Mouse (Mus musculus): ENCODE data around the gene Vstm5. TPM values are rescaled to one million over a fixed set of nuclear protein-coding genes. Genes with fewer than 3 reads are reported as not detected.
"Not testable (repeated sequence)": the region's sequence is repeated elsewhere in the genome, so short reads cannot be mapped to it uniquely, and the experiment has no call there.

The Vstm5 gene
- polyA plus RNA-seq, 1 experiment from 2014 or later = 1.7 TPM

DNA sequence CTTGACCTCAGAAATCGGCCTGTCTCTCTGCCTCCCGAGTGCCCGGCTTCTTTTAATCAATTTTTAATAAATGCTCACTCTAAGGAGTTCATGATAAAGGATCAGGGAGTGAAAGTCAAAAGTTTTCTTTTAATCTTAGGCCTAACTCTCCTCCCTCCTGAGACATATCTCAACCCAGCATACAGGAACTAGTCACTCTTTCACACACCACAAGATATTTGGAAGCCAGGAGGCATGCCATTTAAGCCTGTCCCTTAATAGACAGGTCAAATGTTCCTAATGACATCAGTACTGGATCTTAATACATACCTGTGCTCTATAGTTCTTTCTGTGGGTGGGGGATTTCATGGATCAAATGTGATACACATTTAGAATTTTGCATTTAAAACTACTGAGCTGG is 39.5 kb downstream of the Vstm5 start:
- Histone ChIP-seq H3K27me3 (ENCODE audit: insufficient read depth, poor library complexity, severe bottlenecking) (no peaks in the 10 kb centered on the region), H3K36me3 (peaks cover 40% of the 10 kb centered on the region), H3K9me3 (no peaks in the 10 kb centered on the region), H3K4me3 (no peak overlapping the region), H3K27ac (no peak overlapping the region), H3K4me1 (peaks cover 16% of the 10 kb centered on the region)
- no peak for DNase-seq (ENCODE audit: low spot score)
- WGBS = 96% methylated on average over 3 of the region's 3 CpGs

DNA sequence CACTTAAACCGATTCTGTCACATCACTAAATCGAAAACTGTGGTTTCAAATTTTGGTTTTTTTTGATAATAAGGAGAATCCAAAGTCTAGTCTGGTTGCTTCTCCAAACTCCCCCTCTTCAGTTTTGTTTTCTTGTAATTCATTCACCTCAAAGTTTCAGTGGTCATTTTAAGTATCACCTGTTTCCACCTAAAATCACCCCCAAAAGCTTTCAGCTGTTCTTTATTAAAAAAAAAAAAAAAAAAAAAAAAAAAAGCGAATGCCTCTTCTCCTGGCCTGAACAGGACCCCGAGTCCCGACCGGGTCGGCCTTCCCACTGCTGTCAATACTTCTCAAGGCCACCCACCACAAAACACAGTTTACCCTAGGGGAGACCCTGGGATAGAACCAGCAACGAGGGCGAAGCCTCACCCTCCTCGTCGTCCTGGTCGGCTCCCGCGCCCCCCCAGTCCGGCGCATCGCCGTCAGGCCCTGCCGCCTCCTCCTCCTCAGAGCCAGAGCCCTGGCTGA is 40.3 kb downstream of the Vstm5 start:
- Histone ChIP-seq H3K9me3 (no peaks in the 10 kb centered on the region), H3K36me3 (peaks cover 31% of the 10 kb centered on the region), H3K4me1 (peaks cover 16% of the 10 kb centered on the region), H3K27ac (peak overlapping the region; percentile 94), H3K4me3 (peak overlapping the region; percentile 99), H3K27me3 (ENCODE audit: insufficient read depth, poor library complexity, severe bottlenecking) (no peaks in the 10 kb centered on the region)
- DNase-seq (ENCODE audit: low spot score) = no peak
- 11% methylated on average over 19 of the region's 19 CpGs for WGBS

DNA sequence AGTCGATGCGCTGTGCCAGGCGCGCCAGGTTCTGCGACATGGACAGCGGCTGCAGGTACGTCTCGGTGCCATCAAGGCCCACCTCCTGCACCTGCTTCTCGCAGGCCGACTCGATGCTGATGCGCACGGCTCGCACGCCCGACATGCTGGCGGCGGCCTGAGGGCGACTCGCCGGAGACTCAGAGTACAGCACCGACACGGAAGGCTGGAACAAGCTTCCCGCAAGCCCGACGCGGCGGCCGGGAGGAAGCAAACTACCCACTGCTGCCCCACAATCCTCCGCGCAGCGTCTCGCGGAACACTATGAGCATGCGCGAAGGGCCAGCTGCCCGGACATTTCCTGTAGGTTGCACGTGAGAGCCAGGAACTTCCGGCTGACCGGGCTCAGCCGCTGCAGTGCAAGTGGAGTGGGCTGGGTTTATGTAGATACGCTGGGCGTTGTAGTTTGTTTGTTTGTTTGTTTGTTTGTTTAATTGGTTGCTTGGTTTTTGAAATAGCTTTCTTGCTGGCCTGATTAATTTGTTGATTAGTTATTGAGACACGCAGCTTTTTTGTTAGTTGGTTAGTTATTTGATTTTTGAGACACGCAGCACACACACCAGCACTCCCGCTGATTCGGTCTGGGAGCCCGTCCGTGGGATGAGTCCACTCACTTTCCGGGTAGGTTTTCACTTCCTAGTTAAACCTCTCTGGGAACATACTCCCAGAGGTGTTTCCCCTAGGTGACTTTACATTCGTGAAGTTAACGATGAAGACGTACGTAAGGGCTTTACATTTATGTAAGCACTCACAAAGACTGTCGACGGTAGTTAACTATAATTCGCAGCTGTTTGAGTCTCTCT is 41.0 kb downstream of the Vstm5 start, which contains the start of gene Med17:
Gene Med17, minus strand, starts transcription at position 283 of the 842 bp plus-strand sequence.
- Histone ChIP-seq H3K27ac (peak within 1 kb of the TSS; percentile 94), H3K4me3 (peak within 1 kb of the TSS; percentile 99), H3K27me3 (ENCODE audit: insufficient read depth, poor library complexity, severe bottlenecking) (no peaks in the 10 kb centered on the region), H3K9me3 (no peaks in the 10 kb centered on the region), H3K4me1 (peaks cover 16% of the 10 kb centered on the region), H3K36me3 (peaks cover 24% of the 10 kb centered on the region)
- WGBS = 2% methylated on average over 57 of the region's 57 CpGs
- DNase-seq (ENCODE audit: low spot score) = peak; percentile 97

DNA sequence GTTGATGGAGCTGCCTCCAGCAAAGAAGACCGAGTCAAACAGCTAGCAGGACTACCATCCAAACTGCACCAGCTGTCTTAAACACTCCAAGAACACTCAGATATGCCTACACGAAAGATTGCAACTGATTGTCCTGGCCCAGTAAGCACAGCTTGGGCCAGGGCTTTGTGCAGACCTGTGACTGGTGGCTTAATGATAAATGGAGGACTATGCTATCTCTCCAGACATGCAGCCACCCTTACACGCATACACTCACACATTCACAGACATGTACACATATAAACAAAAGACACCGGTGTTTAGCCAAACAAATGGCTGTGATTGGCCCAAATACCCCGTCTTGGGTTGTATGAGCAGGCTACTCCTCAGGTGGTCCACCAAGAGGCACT is 41.6 kb downstream of the Vstm5 start:
- no peak for DNase-seq (ENCODE audit: low spot score)
- Histone ChIP-seq H3K27me3 (ENCODE audit: insufficient read depth, poor library complexity, severe bottlenecking) (no peaks in the 10 kb centered on the region), H3K9me3 (no peaks in the 10 kb centered on the region), H3K27ac (peak overlapping the region; percentile 94), H3K4me1 (peaks cover 16% of the 10 kb centered on the region), H3K4me3 (peak overlapping the region; percentile 99), H3K36me3 (peaks cover 18% of the 10 kb centered on the region)
- WGBS = 50% methylated on average over 5 of the region's 5 CpGs

DNA sequence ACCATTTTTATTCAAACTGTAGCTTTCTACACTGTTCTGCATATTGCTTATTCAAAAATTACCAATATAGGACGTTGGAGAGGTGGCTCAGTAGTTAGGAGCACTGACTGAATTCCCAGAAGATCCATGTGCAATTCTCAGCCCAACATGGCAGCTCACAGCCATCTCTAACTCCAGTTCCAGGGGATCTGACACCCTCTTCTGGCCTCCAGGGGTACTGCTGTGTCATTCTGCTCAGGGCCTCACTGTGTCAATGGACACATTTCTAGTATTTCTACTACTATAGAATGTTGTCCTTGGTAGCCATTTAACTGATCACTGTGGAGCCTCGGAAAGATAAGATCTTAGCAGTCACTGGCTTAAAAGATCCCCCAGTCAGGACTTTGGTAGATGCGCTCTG is 46.6 kb downstream of the Vstm5 start:
- WGBS = 72% methylated on average over 3 of the region's 3 CpGs
- no peak for DNase-seq (ENCODE audit: low spot score)
- no peaks in the 10 kb centered on the region for H3K9me3 ChIP-seq
- peaks cover 10% of the 10 kb centered on the region for H3K4me1 ChIP-seq
- no peak overlapping the region for H3K27ac ChIP-seq
- no peaks in the 10 kb centered on the region for H3K27me3 ChIP-seq (ENCODE audit: insufficient read depth, poor library complexity, severe bottlenecking)
- H3K36me3 ChIP-seq = peaks cover 2% of the 10 kb centered on the region; the same call in 1 of the 2 replicates
- H3K4me3 ChIP-seq = no peak overlapping the region

DNA sequence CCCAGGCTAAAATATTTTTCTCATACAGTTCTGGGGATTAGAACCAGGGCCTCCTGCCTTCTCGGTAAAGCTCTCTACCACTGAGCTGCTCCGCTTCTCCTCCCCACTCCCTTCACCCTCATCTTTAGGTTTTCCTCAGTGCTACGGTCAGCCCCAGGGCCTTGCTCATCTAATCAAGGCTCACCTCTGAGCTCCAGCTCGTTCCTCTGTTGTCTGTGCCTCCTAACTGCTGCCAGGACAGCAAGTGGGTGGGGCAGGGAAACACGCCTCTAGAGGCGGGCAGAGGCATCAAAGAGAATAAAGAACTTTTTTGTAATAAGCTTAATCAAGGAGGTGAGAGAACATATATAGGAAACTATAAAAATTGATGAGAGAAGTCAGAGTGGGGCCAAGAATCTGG is 49.0 kb downstream of the Vstm5 start:
- WGBS = 61% methylated on average over 6 of the region's 6 CpGs
- Histone ChIP-seq H3K4me3 (no peak overlapping the region), H3K9me3 (no peaks in the 10 kb centered on the region), H3K27me3 (ENCODE audit: insufficient read depth, poor library complexity, severe bottlenecking) (no peaks in the 10 kb centered on the region), H3K4me1 (0 out of 2 replicates have a peak, but pooled peaks cover 4% of the 10 kb centered on the region), H3K27ac (no peak overlapping the region), H3K36me3 (peaks cover 2% of the 10 kb centered on the region; the same call in 1 of the 2 replicates)
- no peak for DNase-seq (ENCODE audit: low spot score)

DNA sequence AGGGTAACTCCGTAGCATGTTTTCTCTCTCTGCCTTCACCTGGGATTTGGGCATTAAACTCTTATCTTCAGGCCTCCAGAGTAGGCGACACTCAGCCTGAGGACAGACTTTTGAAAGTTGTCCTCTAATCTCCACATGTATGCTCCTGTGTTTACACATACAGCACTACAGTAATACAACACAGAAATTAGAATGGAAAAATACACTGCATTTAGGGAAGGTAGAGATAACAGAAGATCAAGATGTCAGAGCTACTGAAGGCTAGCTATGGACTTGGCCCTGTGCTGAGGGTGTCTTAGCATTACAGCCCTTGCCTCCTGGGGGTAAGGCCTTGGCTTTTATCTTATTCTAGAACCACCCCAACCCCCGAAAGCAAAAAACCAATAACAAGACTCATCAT is 49.6 kb downstream of the Vstm5 start:
- 77% methylated on average over 3 of the region's 3 CpGs for WGBS
- H3K27me3 ChIP-seq (ENCODE audit: insufficient read depth, poor library complexity, severe bottlenecking) = no peaks in the 10 kb centered on the region

DNA sequence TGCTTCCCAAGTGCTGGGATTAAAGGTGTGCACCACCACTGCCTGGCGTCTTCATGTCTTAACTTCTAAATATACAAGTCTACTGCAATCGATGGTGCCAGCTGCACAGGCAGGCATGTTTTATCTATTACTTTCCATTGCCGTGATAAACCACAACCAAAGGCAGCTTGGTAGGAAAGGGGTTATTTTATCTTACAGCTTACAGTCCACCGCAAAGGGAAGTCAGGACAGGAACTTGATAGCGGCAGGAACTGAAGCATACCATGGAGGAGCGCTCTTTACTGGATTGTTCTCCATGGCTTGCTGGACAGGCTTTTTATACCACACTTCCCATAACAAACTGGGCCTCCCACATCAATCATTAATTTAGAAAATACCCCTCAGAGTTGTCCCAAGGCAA is 50.4 kb downstream of the Vstm5 start:
- Histone ChIP-seq H3K4me3 (no peak overlapping the region), H3K4me1 (0 out of 2 replicates have a peak, but pooled peaks cover 4% of the 10 kb centered on the region), H3K27me3 (ENCODE audit: insufficient read depth, poor library complexity, severe bottlenecking) (no peaks in the 10 kb centered on the region), H3K9me3 (no peaks in the 10 kb centered on the region), H3K27ac (no peak overlapping the region), H3K36me3 (peaks cover 2% of the 10 kb centered on the region; the same call in 1 of the 2 replicates)
- WGBS = 58% methylated on average over 6 of the region's 6 CpGs
- no peak for DNase-seq (ENCODE audit: low spot score)

More for the DNA sequence above, 49.6 kb downstream of the Vstm5 start:
- H3K9me3 ChIP-seq = no peaks in the 10 kb centered on the region
- DNase-seq (ENCODE audit: low spot score) = no peak
- H3K4me1 ChIP-seq = 0 out of 2 replicates have a peak, but pooled peaks cover 4% of the 10 kb centered on the region
- H3K36me3 ChIP-seq = peaks cover 2% of the 10 kb centered on the region; the same call in 1 of the 2 replicates
- no peak overlapping the region for H3K4me3 ChIP-seq
- H3K27ac ChIP-seq = no peak overlapping the region

DNA sequence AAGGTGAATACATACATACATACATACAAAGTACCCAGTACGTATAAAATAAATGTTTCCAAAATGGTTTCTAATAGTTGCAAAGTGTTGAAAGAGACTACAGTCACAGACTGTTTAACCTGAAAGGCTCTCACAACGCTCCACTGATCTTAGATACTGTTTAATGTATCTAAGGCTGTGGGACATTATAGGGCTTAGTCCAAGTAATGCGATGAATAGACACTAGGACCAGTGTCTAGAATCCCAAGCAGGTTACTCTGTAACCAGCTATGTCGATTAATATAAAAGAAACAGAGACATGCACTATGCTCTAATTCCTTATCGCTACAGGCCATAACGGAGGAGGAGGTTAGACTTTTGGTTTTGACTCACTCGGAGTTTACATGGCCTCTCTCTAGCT is 58.3 kb downstream of the Vstm5 start:
- DNase-seq (ENCODE audit: low spot score) = no peak
- H3K9me3 ChIP-seq = no peaks in the 10 kb centered on the region
- 89% methylated on average over 7 of the region's 7 CpGs for WGBS
- no peaks in the 10 kb centered on the region for H3K4me1 ChIP-seq
- 0 out of 2 replicates have a peak, but pooled peaks cover 5% of the 10 kb centered on the region for H3K36me3 ChIP-seq
- H3K27me3 ChIP-seq (ENCODE audit: insufficient read depth, poor library complexity, severe bottlenecking) = no peaks in the 10 kb centered on the region
- no peak overlapping the region for H3K4me3 ChIP-seq
- H3K27ac ChIP-seq = no peak overlapping the region

DNA sequence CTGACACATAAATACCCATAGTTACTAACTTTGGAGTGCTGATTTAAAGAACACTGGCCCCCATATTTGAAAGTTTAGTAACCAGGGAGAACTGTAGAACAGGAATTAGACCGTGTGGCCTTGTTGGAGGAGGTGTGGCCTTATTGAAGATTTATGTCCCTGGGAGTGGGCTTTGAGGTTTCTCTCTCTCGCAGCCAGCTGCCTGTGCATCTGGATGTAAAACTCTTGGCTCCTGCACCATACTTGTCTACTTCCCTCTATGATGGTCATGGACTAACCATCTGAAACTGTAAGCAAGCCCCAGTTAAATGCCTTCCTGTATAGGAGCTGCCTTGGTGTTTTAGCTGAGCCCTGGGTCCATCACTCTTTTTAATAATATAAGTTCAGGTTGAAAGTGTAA is 59.6 kb downstream of the Vstm5 start:
- Histone ChIP-seq H3K27me3 (ENCODE audit: insufficient read depth, poor library complexity, severe bottlenecking) (no peaks in the 10 kb centered on the region), H3K36me3 (0 out of 2 replicates have a peak, but pooled peaks cover 5% of the 10 kb centered on the region), H3K27ac (no peak overlapping the region), H3K9me3 (no peaks in the 10 kb centered on the region), H3K4me1 (no peaks in the 10 kb centered on the region), H3K4me3 (no peak overlapping the region)
- WGBS = 75% methylated on average over 2 of the region's 2 CpGs
- DNase-seq (ENCODE audit: low spot score) = no peak

DNA sequence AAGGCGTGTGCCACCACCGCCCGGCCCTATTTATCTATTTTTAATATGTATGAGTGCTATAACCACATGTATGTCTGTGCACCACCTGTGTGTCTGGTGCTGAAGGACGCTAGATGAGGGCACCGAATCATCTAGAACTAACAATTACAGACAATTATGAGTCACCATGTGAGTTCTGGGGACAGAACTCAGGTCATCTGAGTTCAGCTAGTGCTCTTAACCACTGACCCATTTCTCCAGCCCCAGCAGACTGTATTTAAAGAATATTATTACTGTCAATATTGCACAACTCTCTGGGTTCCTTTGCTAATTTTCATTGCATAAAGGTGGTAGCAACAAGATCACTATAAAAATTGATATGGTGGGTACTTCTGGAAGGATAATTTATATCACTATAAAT is 61.2 kb downstream of the Vstm5 start:
- Histone ChIP-seq H3K36me3 (0 out of 2 replicates have a peak, but pooled peaks cover 5% of the 10 kb centered on the region), H3K9me3 (no peaks in the 10 kb centered on the region), H3K27ac (no peak overlapping the region), H3K4me1 (no peaks in the 10 kb centered on the region), H3K27me3 (ENCODE audit: insufficient read depth, poor library complexity, severe bottlenecking) (no peaks in the 10 kb centered on the region), H3K4me3 (no peak overlapping the region)
- DNase-seq (ENCODE audit: low spot score) = no peak
- WGBS = 87% methylated on average over 5 of the region's 5 CpGs

DNA sequence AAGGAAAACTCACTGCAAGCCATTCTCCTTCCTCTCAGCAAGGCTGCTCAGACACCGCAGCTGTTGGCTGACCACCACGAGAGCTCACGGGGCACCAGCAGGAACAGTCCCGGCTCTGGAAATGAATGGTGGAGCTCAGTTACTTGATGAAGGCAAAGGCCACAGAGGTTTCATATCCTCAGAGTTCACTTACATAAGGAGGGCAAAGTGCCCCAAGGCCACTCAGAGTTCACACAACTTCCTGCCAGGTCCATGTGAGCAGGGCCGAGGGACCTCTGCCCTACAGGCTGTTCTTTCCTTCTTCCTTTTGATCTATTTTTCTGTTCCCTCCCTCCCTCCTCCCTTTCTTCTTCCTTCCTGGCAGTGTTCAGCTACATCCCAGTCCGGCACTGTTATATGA is 62.6 kb downstream of the Vstm5 start:
- H3K4me1 ChIP-seq = no peaks in the 10 kb centered on the region
- H3K4me3 ChIP-seq = no peak overlapping the region
- H3K27me3 ChIP-seq (ENCODE audit: insufficient read depth, poor library complexity, severe bottlenecking) = no peaks in the 10 kb centered on the region
- no peak for DNase-seq (ENCODE audit: low spot score)
- H3K9me3 ChIP-seq = no peaks in the 10 kb centered on the region
- peak overlapping the region; percentile 62 for H3K27ac ChIP-seq
- 65% methylated on average over 6 of the region's 6 CpGs for WGBS
- 0 out of 2 replicates have a peak, but pooled peaks cover 5% of the 10 kb centered on the region for H3K36me3 ChIP-seq

DNA sequence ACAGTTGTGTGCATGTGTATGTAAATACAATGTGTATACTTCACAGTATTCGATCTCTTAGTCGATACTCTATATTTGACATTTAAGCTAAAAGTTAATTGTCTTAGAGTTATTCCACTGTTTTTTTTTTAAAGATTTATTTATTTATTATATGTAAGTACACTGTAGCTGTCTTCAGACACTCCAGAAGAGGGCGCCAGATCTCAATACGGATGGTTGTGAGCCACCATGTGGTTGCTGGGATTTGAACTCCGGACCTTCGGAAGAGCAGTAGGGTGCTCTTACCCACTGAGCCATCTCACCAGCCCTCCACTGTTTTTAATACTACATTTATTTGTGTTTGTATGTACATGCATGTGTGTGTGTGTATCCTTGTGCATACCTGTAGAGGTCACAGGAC is 63.2 kb downstream of the Vstm5 start:
- not testable (repeated sequence) for H3K27me3 ChIP-seq (ENCODE audit: insufficient read depth, poor library complexity, severe bottlenecking); H3K27ac ChIP-seq; H3K9me3 ChIP-seq; H3K4me1 ChIP-seq; DNase-seq (ENCODE audit: low spot score); H3K36me3 ChIP-seq; H3K4me3 ChIP-seq
- WGBS = 77% methylated on average over 6 of the region's 6 CpGs

Measured in heart, embryonic 10.5 days (tissue).